Mouse (Mus musculus): ENCODE data around the gene Dync2li1.

- no peak for TF ChIP-seq CTCF (IDR thresholded peaks at IDR 0.05; ENCODE audit: insufficient read depth, low read depth, low read length)
- TF ChIP-seq POLR2A (IDR thresholded peaks at IDR 0.05; ENCODE audit: insufficient read depth, low read depth, low read length), result no peak
Measured at GRCm38 (mm10) chr17:84590065-84590464, 36.2 kb upstream of the Dync2li1 start.

Data from olfactory bulb, adult 2 months (tissue).